Mouse (Mus musculus) lung, adult 2 months (tissue): ENCODE data around the gene Mrpl45.
"Not testable (repeated sequence)": the region's sequence is repeated elsewhere in the genome, so short reads cannot be mapped to it uniquely, and the experiment has no call there.

Experiments used
- CTCF ChIP-seq: fragments of 200-500 bp; IDR thresholded peaks from 2 replicates; pipeline ENCODE4 v1.5.1; 2011; ENCODE audit warnings: mild to moderate bottlenecking, low read length, control low read depth; ENCODE audit not compliant: insufficient read depth
- POLR2A ChIP-seq: fragments of 200-500 bp; IDR thresholded peaks from 2 replicates; pipeline ENCODE4 v1.6.1; 2011; ENCODE audit warnings: low read depth, mild to moderate bottlenecking, control low read depth, low read length, borderline replicate concordance; ENCODE audit errors: extremely low read depth

GRCm38 (mm10) chr11:97312871-97313270, 2.6 kb upstream of the Mrpl45 start:
- not testable (repeated sequence) for TF ChIP-seq CTCF, POLR2A
